Mouse (Mus musculus) limb, embryonic 15.5 days (tissue): ENCODE measurements at regions not wholly inside any gene's neighbourhood (a gene's known extent, or its start where the extent isn't known, plus 50 kb on each side); places are given as distances from the start of the nearest gene placed in this dataset.
"Not testable (repeated sequence)": the region's sequence is repeated elsewhere in the genome, so short reads cannot be mapped to it uniquely, and the experiment has no call there.

Experiments
- ATAC-seq: fragments of 200-750 bp; cut with Nextera tagmentation; 2 replicates; pipeline ENCODE4 v1.8.0; 2017; ENCODE audit warnings: low read depth, moderate TSS enrichment; ENCODE audit not compliant: insufficient number of reproducible peaks, low FRiP score, low TSS enrichment
- H3K27ac ChIP-seq: fragments of 300-500 bp; sonication (generic); 2 replicates; pipeline ENCODE4 v1.5.1; 2015; ENCODE audit warnings: moderate library complexity, mild to moderate bottlenecking, inconsistent platforms
- H3K27me3 ChIP-seq: fragments of 300-500 bp; sonication (generic); 2 replicates; pipeline ENCODE4 v1.6.1; 2015; ENCODE audit warnings: inconsistent platforms
- H3K36me3 ChIP-seq: fragments of 300-500 bp; sonication (generic); 2 replicates; pipeline ENCODE4 v1.6.1; 2015; ENCODE audit warnings: inconsistent platforms
- H3K4me1 ChIP-seq: fragments of 300-500 bp; sonication (generic); 2 replicates; pipeline ENCODE4 v1.6.1; 2015; ENCODE audit warnings: inconsistent platforms
- H3K4me2 ChIP-seq: fragments of 300-500 bp; sonication (generic); 2 replicates; pipeline ENCODE4 v1.6.1; 2015; ENCODE audit warnings: mild to moderate bottlenecking, inconsistent platforms
- H3K4me3 ChIP-seq: fragments of 300-500 bp; sonication (generic); 2 replicates; pipeline ENCODE4 v1.5.1; 2015; ENCODE audit warnings: mild to moderate bottlenecking, inconsistent platforms
- H3K9ac ChIP-seq: fragments of 300-500 bp; sonication (generic); 2 replicates; pipeline ENCODE4 v1.6.1; 2015; ENCODE audit warnings: inconsistent platforms
- H3K9me3 ChIP-seq: fragments of 300-500 bp; sonication (generic); 2 replicates; pipeline ENCODE4 v1.6.1; 2016; ENCODE audit warnings: inconsistent platforms
- WGBS: fragments of 180-500 bp; shearing (Covaris S2); methylation state at CpG from one replicate; pipeline ENCODE4 v1.1.7; 2015; 5-methylcytosine and 5-hydroxymethylcytosine counted together

DNA sequence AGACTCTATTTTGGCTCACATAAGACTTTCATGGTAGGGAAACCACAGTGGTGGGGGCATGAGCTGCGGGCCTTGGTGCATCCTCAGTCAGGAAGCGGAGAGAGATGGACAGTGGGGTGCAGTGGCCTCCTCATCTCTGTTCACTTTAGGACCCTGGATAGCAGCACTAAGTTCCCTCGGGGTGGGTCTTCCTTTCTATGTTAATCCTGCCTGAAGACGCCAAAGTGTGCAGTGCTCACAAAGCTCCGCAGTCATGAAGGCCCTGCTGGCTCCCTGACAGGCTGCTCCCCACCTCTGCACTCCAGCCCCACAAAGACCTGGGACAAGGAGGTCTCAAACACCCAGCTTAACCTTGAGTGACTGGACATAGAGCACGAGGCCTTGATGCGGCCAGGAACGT lies 56.8 kb downstream of the Sox1 start:
- Histone ChIP-seq H3K9ac (no peak overlapping the region), H3K27me3 (peaks cover 30% of the 10 kb centered on the region), H3K4me1 (no peaks in the 10 kb centered on the region), H3K36me3 (no peaks in the 10 kb centered on the region), H3K9me3 (no peaks in the 10 kb centered on the region), H3K4me2 (no peak overlapping the region), H3K4me3 (no peak overlapping the region), H3K27ac (no peak overlapping the region)
- 56% methylated on average over 8 of the region's 8 CpGs for WGBS
- ATAC-seq: no peak

- WGBS: 89% methylated on average over 3 of the region's 3 CpGs
- not testable (repeated sequence) for H3K27me3 ChIP-seq, H3K9me3 ChIP-seq
Observed at GRCm38 (mm10) chr8:12455376-12455775, 60.3 kb downstream of the Sox1 start.

GRCm38 (mm10) chr8:12456326-12456725 lies 61.2 kb downstream of the Sox1 start:
- Histone ChIP-seq H3K4me1 (no peaks in the 10 kb centered on the region), H3K4me3 (no peak overlapping the region), H3K9me3 (no peaks in the 10 kb centered on the region), H3K4me2 (no peak overlapping the region), H3K27ac (no peak overlapping the region), H3K9ac (no peak overlapping the region), H3K27me3 (0 out of 2 replicates have a peak, but pooled peaks cover 9% of the 10 kb centered on the region), H3K36me3 (no peaks in the 10 kb centered on the region)
- ATAC-seq: no peak
- WGBS: 84% methylated on average over 1 of the region's 1 CpGs

More at GRCm38 (mm10) chr8:12455376-12455775, 60.3 kb downstream of the Sox1 start:
- not testable (repeated sequence) for H3K4me2 ChIP-seq, H3K4me3 ChIP-seq, H3K9ac ChIP-seq, H3K27ac ChIP-seq, H3K36me3 ChIP-seq, ATAC-seq, H3K4me1 ChIP-seq

GRCm38 (mm10) chr8:12457015-12457414 lies 61.9 kb downstream of the Sox1 start:
- no peak overlapping the region for H3K4me2 ChIP-seq
- WGBS: 49% methylated on average over 7 of the region's 7 CpGs
- H3K27me3 ChIP-seq: 0 out of 2 replicates have a peak, but pooled peaks cover 9% of the 10 kb centered on the region
- ATAC-seq: no peak
- H3K9ac ChIP-seq: no peak overlapping the region
- no peak overlapping the region for H3K27ac ChIP-seq
- H3K4me1 ChIP-seq: no peaks in the 10 kb centered on the region
- no peak overlapping the region for H3K4me3 ChIP-seq
- no peaks in the 10 kb centered on the region for H3K9me3 ChIP-seq
- H3K36me3 ChIP-seq: no peaks in the 10 kb centered on the region

GRCm38 (mm10) chr8:12466845-12467244 lies 71.8 kb downstream of the Sox1 start:
- H3K4me1 ChIP-seq: 0 out of 2 replicates have a peak, but pooled peaks cover 2% of the 10 kb centered on the region
- no peaks in the 10 kb centered on the region for H3K9me3 ChIP-seq
- no peak overlapping the region for H3K27ac ChIP-seq
- H3K27me3 ChIP-seq: peaks cover 56% of the 10 kb centered on the region
- no peak overlapping the region for H3K4me3 ChIP-seq
- H3K36me3 ChIP-seq: no peaks in the 10 kb centered on the region
- H3K9ac ChIP-seq: no peak overlapping the region
- H3K4me2 ChIP-seq: no peak overlapping the region
- WGBS: 66% methylated on average over 7 of the region's 7 CpGs
- no peak for ATAC-seq

DNA sequence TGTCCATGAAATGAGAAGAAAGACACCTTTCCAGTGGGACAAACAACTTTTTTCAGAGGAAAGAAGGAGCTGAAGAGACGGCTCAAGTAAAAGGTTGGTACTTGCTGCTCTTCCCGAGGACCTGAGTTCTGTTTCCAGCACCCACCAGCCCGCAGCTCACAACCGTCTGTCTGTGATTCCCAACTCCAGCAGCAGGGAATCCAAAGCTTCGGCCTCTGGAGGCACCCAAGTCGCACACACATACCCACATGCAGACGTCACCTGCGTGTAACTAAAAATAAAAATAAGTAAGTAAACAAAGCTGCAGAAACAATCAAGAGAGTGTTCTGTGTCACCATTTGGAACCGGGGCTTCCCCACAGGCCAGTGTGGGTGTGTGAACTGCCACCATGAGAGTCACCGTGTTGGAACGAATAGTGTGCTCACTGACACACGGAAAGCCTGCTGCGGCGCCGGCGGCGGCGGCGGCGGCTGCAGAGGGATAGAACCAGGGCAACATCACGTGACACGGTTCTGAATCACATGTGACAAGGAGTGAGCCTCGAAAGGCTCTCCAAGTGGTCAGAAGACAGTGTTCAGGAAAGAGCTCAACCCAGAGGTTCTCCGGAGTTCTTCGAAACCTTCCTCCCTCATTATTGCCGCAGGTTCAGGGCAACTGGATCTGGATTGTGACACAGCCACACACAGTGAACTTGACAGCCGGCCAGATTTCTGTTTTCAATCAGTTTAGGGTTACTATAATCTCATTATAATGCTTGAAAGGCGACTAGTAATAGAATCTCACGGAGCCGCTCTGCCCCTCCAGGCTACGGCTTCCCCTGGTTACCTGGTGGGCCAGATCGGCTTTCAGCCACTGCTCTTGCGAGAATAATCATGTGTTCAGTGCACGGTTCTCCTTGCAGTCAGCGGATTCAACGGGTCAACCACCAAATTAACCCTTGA lies 72.6 kb downstream of the Sox1 start:
- Histone ChIP-seq H3K9ac (no peak overlapping the region), H3K27me3 (peaks cover 59% of the 10 kb centered on the region), H3K4me2 (no peak overlapping the region), H3K4me3 (no peak overlapping the region), H3K4me1 (0 out of 2 replicates have a peak, but pooled peaks cover 2% of the 10 kb centered on the region), H3K27ac (no peak overlapping the region), H3K9me3 (no peaks in the 10 kb centered on the region), H3K36me3 (no peaks in the 10 kb centered on the region)
- 61% methylated on average over 36 of the region's 36 CpGs for WGBS
- ATAC-seq: no peak

- no peak for ATAC-seq
- H3K4me3 ChIP-seq: peak overlapping the region; percentile 28
- H3K27me3 ChIP-seq: peaks cover 67% of the 10 kb centered on the region
- no peaks in the 10 kb centered on the region for H3K9me3 ChIP-seq
- H3K36me3 ChIP-seq: no peaks in the 10 kb centered on the region
- peaks cover 6% of the 10 kb centered on the region for H3K4me1 ChIP-seq
- no peak overlapping the region for H3K9ac ChIP-seq
- WGBS: 12% methylated on average over 39 of the region's 39 CpGs
- no peak overlapping the region for H3K27ac ChIP-seq
- peak overlapping the region; percentile 44 for H3K4me2 ChIP-seq
Observed at GRCm38 (mm10) chr8:12477449-12478401, 82.6 kb downstream of the Sox1 start.

DNA sequence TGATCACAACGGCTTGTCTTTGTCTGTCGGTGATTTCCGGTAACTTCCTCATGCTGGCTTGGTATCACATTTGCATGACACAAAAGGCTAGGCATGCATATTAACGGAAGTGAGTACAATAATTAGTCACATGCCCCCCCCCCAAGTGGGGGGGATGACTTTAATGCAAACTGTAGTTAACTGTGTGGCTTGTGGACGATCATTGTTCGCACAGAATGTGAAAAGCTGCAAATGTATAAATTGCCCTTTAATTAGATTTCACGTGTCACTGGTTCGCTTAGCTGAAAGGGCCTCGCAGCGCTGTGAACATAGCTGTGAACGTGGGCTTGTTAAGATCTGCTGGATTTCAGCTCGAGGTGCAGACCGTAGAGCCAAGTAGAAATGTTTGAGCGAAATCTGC lies 86.8 kb downstream of the Sox1 start:
- H3K4me1 ChIP-seq: peaks cover 6% of the 10 kb centered on the region
- no peaks in the 10 kb centered on the region for H3K9me3 ChIP-seq
- no peak for ATAC-seq
- no peak overlapping the region for H3K27ac ChIP-seq
- no peak overlapping the region for H3K9ac ChIP-seq
- WGBS: 71% methylated on average over 14 of the region's 14 CpGs
- H3K4me3 ChIP-seq: no peak overlapping the region
- H3K27me3 ChIP-seq: peaks cover 44% of the 10 kb centered on the region
- H3K4me2 ChIP-seq: no peak overlapping the region
- H3K36me3 ChIP-seq: no peaks in the 10 kb centered on the region

GRCm38 (mm10) chr8:12483551-12483950 lies 88.5 kb downstream of the Sox1 start:
- no peak overlapping the region for H3K4me2 ChIP-seq
- no peak overlapping the region for H3K9ac ChIP-seq
- no peak for ATAC-seq
- no peaks in the 10 kb centered on the region for H3K9me3 ChIP-seq
- no peak overlapping the region for H3K4me3 ChIP-seq
- no peak overlapping the region for H3K27ac ChIP-seq
- 85% methylated on average over 3 of the region's 3 CpGs for WGBS
- H3K4me1 ChIP-seq: no peaks in the 10 kb centered on the region
- no peaks in the 10 kb centered on the region for H3K36me3 ChIP-seq
- H3K27me3 ChIP-seq: peaks cover 35% of the 10 kb centered on the region

DNA sequence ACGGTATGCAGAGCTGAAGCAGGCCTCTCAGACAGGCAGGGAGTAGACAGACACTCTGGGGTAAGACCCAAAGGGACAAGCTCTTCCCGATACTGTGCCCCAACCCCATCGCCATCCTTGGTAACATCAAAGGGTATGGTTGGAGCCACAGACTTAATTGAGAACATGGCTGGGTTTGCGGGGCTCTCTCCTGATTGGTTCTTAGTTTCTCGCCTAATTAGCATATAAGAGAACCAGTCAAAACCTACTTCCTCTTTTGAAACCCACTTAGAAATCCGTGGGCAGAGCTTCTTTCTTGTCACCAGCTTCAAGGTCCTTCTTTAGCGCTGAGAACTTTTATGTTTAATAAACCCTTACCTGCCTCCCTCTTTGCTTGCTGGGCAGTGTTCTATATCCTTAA lies 87.5 kb upstream of the Spaca7 start:
- Histone ChIP-seq H3K4me2 (no peak overlapping the region), H3K4me3 (no peak overlapping the region), H3K27ac (no peak overlapping the region), H3K9ac (no peak overlapping the region), H3K27me3 (peaks cover 20% of the 10 kb centered on the region; the same call in 1 of the 2 replicates), H3K4me1 (no peaks in the 10 kb centered on the region), H3K36me3 (no peaks in the 10 kb centered on the region), H3K9me3 (no peaks in the 10 kb centered on the region)
- no peak for ATAC-seq
- 73% methylated on average over 7 of the region's 7 CpGs for WGBS

DNA sequence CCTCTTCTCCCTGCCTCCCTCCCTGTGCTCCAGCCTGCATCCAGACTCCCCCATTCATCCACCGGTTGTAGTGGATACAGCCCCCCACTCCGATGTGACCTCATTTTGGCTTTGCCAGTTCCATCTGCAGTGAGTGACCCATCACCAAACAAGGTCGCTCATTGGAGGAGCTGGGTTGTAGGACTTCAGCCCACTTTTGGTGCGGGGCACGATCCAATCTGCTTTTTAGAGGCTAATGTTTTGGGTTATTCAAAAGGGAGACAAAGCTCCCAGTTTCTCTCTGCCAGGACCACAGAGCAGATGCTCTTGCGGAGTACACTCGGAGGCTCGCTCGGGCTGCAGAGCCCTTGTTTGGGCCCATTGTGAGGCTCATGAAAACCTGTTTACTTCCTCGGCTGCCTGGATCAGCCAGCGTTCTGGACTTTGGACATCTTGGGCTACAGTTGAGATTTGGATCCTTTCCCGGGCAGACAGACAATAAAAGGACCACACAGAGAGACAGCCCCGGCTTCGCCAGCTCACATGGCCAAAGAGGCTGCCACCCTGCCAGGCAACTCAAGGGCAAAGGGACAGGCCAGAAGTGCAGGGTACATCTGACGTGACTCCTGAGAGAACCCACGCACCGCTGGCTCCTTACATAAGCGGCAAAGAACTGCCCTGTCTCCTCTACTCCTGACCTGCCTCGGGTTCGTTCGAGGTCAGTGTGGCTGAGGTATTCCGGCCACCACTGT lies 86.3 kb upstream of the Spaca7 start:
- no peak overlapping the region for H3K4me3 ChIP-seq
- no peak for ATAC-seq
- no peak overlapping the region for H3K9ac ChIP-seq
- no peaks in the 10 kb centered on the region for H3K4me1 ChIP-seq
- 63% methylated on average over 22 of the region's 22 CpGs for WGBS
- H3K4me2 ChIP-seq: no peak overlapping the region
- no peaks in the 10 kb centered on the region for H3K9me3 ChIP-seq
- peaks cover 15% of the 10 kb centered on the region; the same call in 1 of the 2 replicates for H3K27me3 ChIP-seq
- H3K27ac ChIP-seq: no peak overlapping the region
- no peaks in the 10 kb centered on the region for H3K36me3 ChIP-seq
